Mouse (Mus musculus): ENCODE data around the gene Pitpnm2.

GRCm38 (mm10) chr5:124158305-124158704 lies 91.3 kb downstream of the Pitpnm2 start:
- TF ChIP-seq CTCF (conservative IDR thresholded peaks at IDR 0.05; ENCODE audit: insufficient read depth, insufficient read length, low read depth, low read length) (no peak), POLR2A (IDR thresholded peaks at IDR 0.05; ENCODE audit: low read depth, low read length) (no peak)
